Mouse (Mus musculus): ENCODE results near the gene Agpat3.

- TF ChIP-seq CTCF (IDR thresholded peaks at IDR 0.05; ENCODE audit: borderline replicate concordance, insufficient read depth, low read length) (no peak), POLR2A (IDR thresholded peaks at IDR 0.05; ENCODE audit: low read depth, low read length) (no peak)
Measured at GRCm38 (mm10) chr10:78298651-78299644, 53.3 kb downstream of the Agpat3 start.
